16 mouse cellular contexts compared by ENCODE assay signal in genomic region chr6:73093133-73093532, GRCm38 (mm10).
"Had no signal": no experiment of that assay in that cellular context is flagged by ENCODE, and none has a peak within 500 bp of the region (broad histone marks: within the 10 kb centered on the region; RNA-seq: fewer than 3 reads in every experiment).

No protein-coding gene starts in this region.

- H3K9me3 ChIP-seq: neural tube, embryonic 13.5 days; neural tube, embryonic 15.5 days; stomach, embryonic 15.5 days had no signal

- H3K4me3 ChIP-seq: neural tube, embryonic 13.5 days; neural tube, embryonic 15.5 days; stomach, embryonic 15.5 days had no signal

- H3K9ac ChIP-seq: neural tube, embryonic 13.5 days; neural tube, embryonic 15.5 days; stomach, embryonic 15.5 days had no signal

- H3K36me3 ChIP-seq: neural tube, embryonic 13.5 days; neural tube, embryonic 15.5 days; stomach, embryonic 15.5 days had no signal

- H3K4me1 ChIP-seq: neural tube, embryonic 13.5 days; neural tube, embryonic 15.5 days; stomach, embryonic 15.5 days had no signal

- H3K4me2 ChIP-seq: neural tube, embryonic 13.5 days; neural tube, embryonic 15.5 days; stomach, embryonic 15.5 days had no signal

- DNase-seq: retina, postnatal 1 day; right cerebral cortex, adult 18-20 months; right cerebral cortex, postnatal 14 days; right cerebral cortex, postnatal 25 days; right cerebral cortex, postnatal 4 days; spleen, adult 18-20 months; thymus, adult 18-20 months; thymus, adult 2 months; thymus, postnatal 14 days; thymus, postnatal 25 days; thymus, postnatal 36 days; thymus, postnatal 4 days had no signal

- H3K27me3 ChIP-seq: neural tube, embryonic 13.5 days; neural tube, embryonic 15.5 days; stomach, embryonic 15.5 days had no signal

- H3K27ac ChIP-seq: neural tube, embryonic 13.5 days; neural tube, embryonic 15.5 days; stomach, embryonic 15.5 days; stomach, postnatal 0 days had no signal
